Mouse (Mus musculus): Measurements from ENCODE around the gene Hormad2.

DNA sequence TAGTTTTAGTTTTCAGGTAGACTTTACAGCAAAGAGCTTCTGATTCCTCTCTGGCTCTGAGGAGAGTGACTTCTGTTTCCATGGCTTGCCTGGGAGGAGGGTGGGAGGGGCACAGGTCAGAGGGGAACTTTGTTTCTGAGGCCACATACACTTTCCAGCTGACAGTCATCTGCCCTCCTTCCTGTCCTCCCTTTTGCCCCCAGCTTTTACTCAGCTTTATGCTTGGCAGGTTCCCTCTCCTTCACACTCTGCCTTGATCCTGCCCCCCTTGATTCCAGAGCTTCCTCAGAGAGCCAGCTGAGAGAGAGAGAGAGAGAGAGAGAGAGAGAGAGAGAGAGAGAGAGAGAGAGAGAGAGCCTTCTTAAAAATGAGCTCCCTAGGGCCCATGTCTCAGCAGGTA, 30.3 kb upstream of the Hormad2 start:
- TF ChIP-seq POLR2A (IDR thresholded peaks at IDR 0.05; ENCODE audit: low read depth, low read length) (no peak), CTCF (IDR thresholded peaks at IDR 0.05; ENCODE audit: borderline replicate concordance, insufficient read depth, low read length) (no peak)

All from embryonic fibroblast, embryonic 13.5 days (primary cell).